Mouse (Mus musculus) retina, postnatal 1 day (tissue): ENCODE measurements around the gene Sh3bgrl2.

Experiments used
- DNase-seq: peaks from one replicate; pipeline ENCODE4 v3.0.0-alpha.2; 2012

Gene Sh3bgrl2

DNA sequence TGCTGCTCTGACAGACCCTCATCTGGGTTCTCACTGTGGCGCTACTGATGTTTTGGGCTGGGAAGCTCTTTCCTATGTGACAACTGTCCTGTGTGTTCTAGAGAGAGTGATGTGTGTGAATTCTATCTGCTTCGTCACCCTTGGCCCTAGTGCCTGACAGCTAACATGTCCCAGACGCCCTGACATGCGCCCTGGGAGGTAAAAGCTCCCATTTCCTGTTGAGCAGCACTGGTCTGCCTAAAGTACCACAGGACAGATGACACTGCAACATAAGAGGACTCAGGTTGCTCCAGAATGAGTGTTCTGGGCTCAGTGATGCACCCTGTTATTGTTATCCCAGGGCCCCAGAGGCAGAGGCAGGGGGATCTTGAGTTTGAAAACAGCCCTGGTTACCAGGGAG, 12.5 kb downstream of the Sh3bgrl2 start:
- no peak for DNase-seq

- no peak for DNase-seq
These were observed 14.8 kb downstream of the Sh3bgrl2 start for GRCm38 (mm10) chr9:83562889-83563288.

DNA sequence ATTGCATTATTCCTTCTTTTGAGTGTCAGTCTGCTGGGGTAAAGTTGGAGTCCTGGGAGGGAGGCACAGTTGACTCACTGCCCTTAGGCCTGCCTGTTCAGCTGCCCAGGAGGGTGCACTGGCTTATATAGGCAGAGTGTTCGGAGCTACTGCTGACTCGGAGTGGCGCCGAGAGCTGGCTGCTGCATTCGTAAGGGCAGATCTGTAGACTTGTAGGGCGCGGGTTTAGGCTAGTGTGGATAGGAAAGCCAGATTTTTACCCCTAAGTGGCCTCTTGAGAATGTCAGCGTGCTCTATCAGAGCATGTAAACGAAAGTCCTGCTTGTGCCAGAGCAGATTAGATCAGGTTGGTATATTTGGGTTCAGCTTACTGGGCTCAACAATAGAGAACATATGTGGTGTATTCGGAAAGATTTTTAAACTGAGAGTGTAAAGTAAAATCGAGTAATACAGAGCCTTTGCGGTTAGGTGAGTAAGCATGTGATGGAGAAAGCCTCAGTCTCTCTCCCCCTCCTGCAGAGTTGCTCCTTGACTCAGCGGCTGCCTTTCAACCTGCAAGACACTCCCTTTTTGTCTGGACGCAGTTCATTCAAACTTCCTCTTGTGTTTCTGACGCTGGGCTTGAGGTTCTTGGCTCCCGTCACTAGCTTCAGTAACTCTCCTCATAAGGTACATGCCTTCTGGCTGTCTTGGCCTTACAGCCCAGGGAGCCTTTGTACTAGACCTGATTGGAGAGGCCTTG, 15.9 kb downstream of the Sh3bgrl2 start:
- DNase-seq = no peak

- DNase-seq = no peak
These were observed 17.0 kb downstream of the Sh3bgrl2 start for GRCm38 (mm10) chr9:83564934-83565652.

DNA sequence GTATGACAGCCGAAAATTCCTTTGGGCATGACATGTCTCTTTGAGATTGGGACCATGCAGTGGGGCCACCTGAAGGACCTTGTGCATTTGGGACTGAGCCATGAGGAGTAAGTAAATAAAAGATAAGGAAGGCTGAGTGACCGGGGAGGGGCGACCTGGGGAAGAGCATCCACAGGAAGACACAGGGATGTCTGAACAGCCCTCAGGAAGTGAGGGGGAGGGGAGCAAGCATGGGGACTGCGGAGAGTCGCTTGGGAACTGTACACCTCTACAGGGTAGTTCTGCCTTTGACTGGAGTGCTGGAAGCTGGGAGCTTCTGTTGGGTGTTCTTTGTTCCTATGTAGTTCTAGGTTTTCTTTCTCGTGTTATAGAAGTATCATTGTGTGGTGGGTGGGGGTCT, 18.0 kb downstream of the Sh3bgrl2 start:
- no peak for DNase-seq

GRCm38 (mm10) chr9:83568125-83568524, 20.0 kb downstream of the Sh3bgrl2 start:
- no peak for DNase-seq

- DNase-seq = no peak
These were observed 20.8 kb downstream of the Sh3bgrl2 start for GRCm38 (mm10) chr9:83568937-83569336.

GRCm38 (mm10) chr9:83569898-83570297, 21.8 kb downstream of the Sh3bgrl2 start:
- no peak for DNase-seq

GRCm38 (mm10) chr9:83571315-83571714, 23.2 kb downstream of the Sh3bgrl2 start:
- DNase-seq = peak; percentile 50

- no peak for DNase-seq
These were observed 24.2 kb downstream of the Sh3bgrl2 start for GRCm38 (mm10) chr9:83572326-83572725.

GRCm38 (mm10) chr9:83572870-83573269, 24.7 kb downstream of the Sh3bgrl2 start:
- no peak for DNase-seq

DNA sequence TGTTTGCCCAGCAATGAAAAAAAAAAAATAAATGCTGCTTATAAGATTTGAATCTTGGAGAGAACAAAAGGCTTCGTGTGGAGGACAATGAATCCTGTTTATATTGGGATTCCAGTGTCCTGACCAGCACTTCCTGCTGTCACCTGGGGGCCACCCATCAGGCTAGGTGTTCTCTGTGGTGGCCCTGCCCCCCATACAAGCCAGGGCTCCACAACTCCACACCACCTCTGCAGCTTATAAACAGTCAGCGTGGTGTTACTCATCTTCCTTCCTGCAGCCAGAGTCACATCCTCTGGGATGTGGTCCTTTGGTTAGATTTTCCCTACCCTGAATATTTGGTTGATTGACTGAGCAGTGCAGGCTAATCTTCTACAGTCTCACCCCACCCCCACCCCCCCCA, 25.5 kb downstream of the Sh3bgrl2 start:
- DNase-seq = no peak

GRCm38 (mm10) chr9:83575403-83575802, 27.3 kb downstream of the Sh3bgrl2 start:
- DNase-seq = no peak

GRCm38 (mm10) chr9:83576018-83576688, 28.0 kb downstream of the Sh3bgrl2 start:
- DNase-seq = no peak

DNA sequence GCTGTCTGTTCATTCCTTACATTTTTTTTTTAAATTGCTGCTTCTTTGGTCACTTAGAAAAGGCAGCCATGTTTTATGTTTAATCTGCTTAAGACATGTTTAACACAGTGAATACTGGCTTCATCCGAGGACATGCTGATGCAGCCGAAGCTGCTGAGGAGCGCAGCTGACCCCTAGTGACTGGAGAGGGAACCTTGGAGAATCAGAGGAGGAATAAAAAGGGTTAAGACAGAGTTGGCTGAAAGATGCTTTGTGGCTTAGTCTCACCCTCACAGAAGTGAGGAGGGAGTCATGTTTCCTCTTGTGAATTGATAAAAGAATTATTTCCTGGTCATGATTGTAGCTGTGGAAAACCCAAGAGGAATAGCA, 28.5 kb downstream of the Sh3bgrl2 start:
- peak; percentile 81 for DNase-seq

GRCm38 (mm10) chr9:83577260-83577659, 29.1 kb downstream of the Sh3bgrl2 start:
- DNase-seq = no peak

DNA sequence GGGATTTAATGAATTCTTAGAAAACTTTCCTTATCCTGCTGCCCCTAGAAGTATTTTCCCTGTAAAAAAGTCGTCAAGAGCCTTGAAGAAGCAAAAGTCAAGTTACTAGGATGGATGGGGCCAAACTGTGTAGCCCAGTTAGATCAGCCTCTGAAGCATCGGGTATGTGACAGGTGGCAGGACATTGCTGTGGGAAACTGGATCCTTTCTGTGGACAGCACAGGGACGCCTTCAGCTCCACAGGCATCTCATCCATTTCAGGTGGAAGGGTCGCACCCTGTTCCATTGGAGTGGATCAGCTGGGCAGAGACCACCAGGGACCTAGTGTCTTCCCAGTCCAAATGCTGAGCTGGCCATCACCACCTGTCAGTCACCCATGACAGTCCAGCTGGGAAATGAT, 30.9 kb downstream of the Sh3bgrl2 start:
- DNase-seq = no peak

GRCm38 (mm10) chr9:83582748-83583147, 34.6 kb downstream of the Sh3bgrl2 start:
- no peak for DNase-seq

GRCm38 (mm10) chr9:83586316-83587050, 38.4 kb downstream of the Sh3bgrl2 start:
- DNase-seq = no peak

DNA sequence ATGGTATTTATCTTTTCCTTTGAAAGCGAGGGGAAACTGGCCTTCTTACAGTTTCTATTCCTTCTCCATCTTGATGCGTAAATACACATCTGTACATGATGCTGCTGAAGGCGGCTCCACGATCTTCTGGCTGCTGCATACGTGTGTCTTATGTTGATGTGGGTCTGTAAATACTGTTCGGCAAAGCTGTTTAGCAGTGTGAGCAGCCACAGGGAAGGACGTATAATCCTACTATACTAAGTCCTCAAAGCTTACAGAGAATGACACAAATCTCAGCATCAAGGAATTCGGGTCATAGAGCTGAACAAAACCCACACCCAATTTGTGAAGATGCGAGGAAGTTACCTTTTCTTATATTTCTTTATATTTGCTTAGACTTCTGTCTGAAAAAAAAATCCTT, 39.0 kb downstream of the Sh3bgrl2 start:
- peak; percentile 53 for DNase-seq

- no peak for DNase-seq
These were observed 40.9 kb downstream of the Sh3bgrl2 start for GRCm38 (mm10) chr9:83589063-83589462.

GRCm38 (mm10) chr9:83589680-83590467, 41.7 kb downstream of the Sh3bgrl2 start:
- peak; percentile 67 for DNase-seq
